Mouse (Mus musculus) left cerebral cortex, postnatal 36 days (tissue): ENCODE results near the gene Hoxa4. TPM values are rescaled to one million over a fixed set of nuclear protein-coding genes. Genes with fewer than 3 reads are reported as not detected.

ENCODE experiments used
- DNase-seq, 2 experiments: peaks; one replicate each; pipeline ENCODE4 v3.0.0; 2021 to 2022; ENCODE audit warnings: low spot score in 2 of 2, mixed read lengths in 1 of 2
- intact Hi-C: fragments of 180-260 bp; cut with DNase I; formaldehyde crosslinking; loops from one replicate; pipeline ENCODE4 v1.15.1; 2025
- microRNA-seq: library from miRNA; unstranded; fragments of <30 nt; microRNA quantifications from one replicate; pipeline ENCODE4 v1.2.0, GENCODE M21; 2022
- total RNA-seq, 2 experiments: library from RNA; stranded (reverse); gene quantifications; 2 replicates each; pipeline ENCODE4 v1.2.3; 2021

Gene Hoxa4
- total RNA-seq, 2 experiments from 2014 or later, result not detected

GRCm38 (mm10) chr6:52160511-52161335, 30.8 kb downstream of the Hoxa4 start:
- no peak for DNase-seq
- intact Hi-C loops, result loop anchor here (5.0 kb wide), 1 partner anchor 983 kb away; no protein-coding TSS in a partner anchor

GRCm38 (mm10) chr6:52159979-52160378, 31.6 kb downstream of the Hoxa4 start:
- intact Hi-C loops, result loop anchor here (5.0 to 10.0 kb wide), 3 partner anchors 155 to 983 kb away; no protein-coding TSS in a partner anchor
- no peak for DNase-seq

GRCm38 (mm10) chr6:52159164-52159761, 32.3 kb downstream of the Hoxa4 start:
- intact Hi-C loops, result loop anchor here (5.0 to 10.0 kb wide), 2 partner anchors 154 to 163 kb away; no protein-coding TSS in a partner anchor
- no peak for DNase-seq

GRCm38 (mm10) chr6:52158276-52159051, 33.1 kb downstream of the Hoxa4 start, which contains the start of gene Hoxa1:
Hoxa1 (minus strand) TSS chr6:52158317.
- DNase-seq, result no peak
- intact Hi-C loops, result loop anchor here (5.0 to 10.0 kb wide), 2 partner anchors 154 to 164 kb away; no protein-coding TSS in a partner anchor

GRCm38 (mm10) chr6:52157466-52158275, 33.9 kb downstream of the Hoxa4 start:
- intact Hi-C loops, result loop anchor here (5.0 to 10.0 kb wide), 2 partner anchors 153 to 165 kb away; no protein-coding TSS in a partner anchor
- DNase-seq, result no peak

DNA sequence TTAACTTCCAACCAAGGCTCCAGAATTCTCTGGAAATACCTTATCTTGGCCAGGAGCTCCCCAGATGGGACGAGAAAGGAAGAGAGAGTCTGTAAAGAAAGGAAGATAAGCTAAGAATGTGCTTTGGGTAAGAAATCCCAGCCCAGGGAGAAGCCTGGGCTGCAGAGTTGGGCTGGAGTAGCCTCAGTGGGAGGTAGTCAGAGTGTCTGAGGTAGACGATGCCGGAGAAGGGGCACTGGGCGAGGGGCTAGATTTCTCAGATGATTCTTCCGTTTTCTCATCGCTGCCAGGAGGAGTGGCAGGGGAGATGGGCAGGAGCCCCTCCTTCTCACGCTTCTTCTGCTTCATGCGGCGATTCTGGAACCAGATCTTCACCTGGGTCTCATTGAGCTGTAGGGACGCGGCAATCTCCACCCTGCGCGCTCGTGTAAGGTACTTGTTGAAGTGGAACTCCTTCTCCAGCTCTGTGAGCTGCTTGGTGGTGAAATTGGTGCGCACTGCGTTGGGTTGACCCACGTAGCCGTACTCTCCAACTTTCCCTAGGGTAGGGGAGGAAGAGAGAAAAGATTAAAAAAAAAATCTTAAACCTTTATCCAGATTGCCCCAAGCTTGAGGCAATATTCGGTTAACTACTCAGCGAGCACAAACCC, 34.9 kb downstream of the Hoxa4 start:
- no peak for DNase-seq
- intact Hi-C loops, result loop anchor here (5.0 to 10.0 kb wide), 2 partner anchors 152 to 166 kb away; no protein-coding TSS in a partner anchor

GRCm38 (mm10) chr6:52155471-52155870, 36.1 kb downstream of the Hoxa4 start:
- intact Hi-C loops, result loop anchor here (5.0 to 10.0 kb wide), 2 partner anchors 151 to 167 kb away; no protein-coding TSS in a partner anchor
- DNase-seq, result no peak

GRCm38 (mm10) chr6:52154044-52154443, 37.5 kb downstream of the Hoxa4 start:
- no peak for DNase-seq
- intact Hi-C loops, result loop anchor here (10.0 kb wide), 1 partner anchor 149 kb away; no protein-coding TSS in a partner anchor

GRCm38 (mm10) chr6:52153270-52153669, 38.3 kb downstream of the Hoxa4 start:
- no peak for DNase-seq
- intact Hi-C loops, result loop anchor here (10.0 kb wide), 1 partner anchor 148 kb away; no protein-coding TSS in a partner anchor

DNA sequence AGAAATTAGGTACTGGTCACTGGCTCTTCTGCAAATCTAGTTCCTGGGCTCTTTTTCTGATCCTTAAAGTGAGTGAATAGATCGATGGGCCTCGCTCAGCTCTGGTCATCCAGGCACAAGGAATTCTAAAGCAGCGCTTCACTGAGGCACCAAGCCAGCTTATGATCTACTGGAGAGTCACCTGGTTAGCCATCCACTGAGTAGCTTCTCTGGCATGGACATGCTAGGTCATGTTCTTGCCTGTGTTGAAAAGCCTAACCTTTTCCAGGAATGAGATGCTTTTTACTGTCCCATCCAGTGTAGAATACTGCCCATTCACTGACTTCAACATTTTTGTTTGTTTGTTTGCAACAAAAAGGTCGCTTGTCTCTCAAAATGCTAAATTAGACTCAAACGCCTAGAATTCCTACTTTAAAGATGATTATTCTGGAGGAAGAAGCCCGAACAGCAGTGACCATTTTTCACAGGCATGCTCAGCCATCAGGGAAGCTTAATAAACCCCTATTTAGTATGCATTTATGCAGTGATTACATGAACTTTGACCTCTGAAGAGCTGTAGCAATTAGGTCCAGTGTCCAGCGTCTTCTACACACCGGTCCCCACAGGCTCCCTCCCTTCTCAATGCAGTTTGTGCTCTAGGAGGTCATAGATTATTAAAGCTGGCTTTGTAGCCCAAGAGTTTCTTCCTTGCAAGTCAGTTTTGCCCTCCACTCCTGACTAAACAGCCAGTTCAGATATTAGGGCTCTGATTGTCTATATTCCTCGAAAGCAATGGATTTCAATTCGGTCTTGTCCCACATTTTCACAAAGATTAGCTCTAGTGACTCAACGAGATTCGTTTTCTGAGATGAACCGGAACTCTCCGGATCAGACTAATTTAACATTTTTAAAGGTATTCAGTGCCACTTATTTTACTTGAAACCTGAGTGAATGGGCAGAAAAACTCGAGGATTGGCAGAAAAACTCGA, 39.0 kb downstream of the Hoxa4 start:
- DNase-seq, result no peak
- intact Hi-C loops, result loop anchor here (10.0 kb wide), 1 partner anchor 148 kb away; no protein-coding TSS in a partner anchor

DNA sequence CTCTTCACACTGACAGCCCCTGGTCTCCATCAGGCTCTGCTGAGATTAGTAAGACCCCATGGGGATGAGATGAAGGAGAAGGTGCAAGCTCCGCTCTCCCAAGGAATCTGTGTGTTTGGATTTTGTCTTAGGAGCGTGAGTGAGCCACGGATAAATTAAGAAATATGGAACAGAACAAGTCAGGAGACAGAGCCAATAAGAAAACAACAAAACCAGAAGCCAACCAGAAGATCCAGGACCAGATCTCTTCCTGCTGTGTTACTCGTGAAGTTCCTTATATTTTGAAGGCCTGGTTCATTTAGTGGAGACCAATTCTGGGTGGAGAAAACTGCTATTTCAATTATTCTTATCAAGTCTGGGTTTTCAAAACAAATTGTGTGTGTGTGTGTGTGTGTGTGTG, 40.0 kb downstream of the Hoxa4 start:
- DNase-seq, result no peak
- intact Hi-C loops, result loop anchor here (10.0 kb wide), 1 partner anchor 147 kb away; no protein-coding TSS in a partner anchor

- intact Hi-C loops, result loop anchor here (10.0 kb wide), 1 partner anchor 146 kb away; no protein-coding TSS in a partner anchor
- no peak for DNase-seq
Observed at GRCm38 (mm10) chr6:52150401-52150966, 41.1 kb downstream of the Hoxa4 start.

Small RNA genes within 50 kb of the gene (microRNA-seq; reads per million reads assigned to microRNA genes)
- 2.3 reads per million for gene Mir196b

Other genes starting within 250 kb of the Hoxa4 start
- gene Skap2, start 179.2 kb downstream of the Hoxa4 start, total RNA-seq, result 10 to 100 TPM in 1 of 2 experiments, 1 to 10 TPM in 1; 8.5 to 10.5 TPM
- gene Hoxa1, start 33.4 kb downstream of the Hoxa4 start, total RNA-seq, result not detected
- gene Hoxa2, start 26.9 kb downstream of the Hoxa4 start, total RNA-seq, result not detected
- gene 5730596B20Rik, start 14.3 kb downstream of the Hoxa4 start, total RNA-seq, result not detected
- gene Hoxa5, start 12.8 kb upstream of the Hoxa4 start, total RNA-seq, result not detected
- gene Hoxa6, start 17.0 kb upstream of the Hoxa4 start, total RNA-seq, result not detected
- gene Hoxa3, start 21.6 kb upstream of the Hoxa4 start, total RNA-seq, result not detected
- not detected for gene Gm28308, start 21.6 kb upstream of the Hoxa4 start, total RNA-seq
- gene Hoxa7, start 30.1 kb upstream of the Hoxa4 start, total RNA-seq, result not detected
- not detected for gene Hoxa9, start 39.3 kb upstream of the Hoxa4 start, total RNA-seq
- gene Hoxa10, start 49.1 kb upstream of the Hoxa4 start, total RNA-seq, result not detected
- not detected for gene Hoxa11, start 54.1 kb upstream of the Hoxa4 start, total RNA-seq
- gene Hoxa13, start 69.1 kb upstream of the Hoxa4 start, total RNA-seq, result not detected
- not detected for gene Evx1, start 121.7 kb upstream of the Hoxa4 start, total RNA-seq